Mouse (Mus musculus) thymus, postnatal 10 days (tissue): ENCODE results near the gene Sept10.
A peak's percentile ranks its signal among the peaks of the same experiment; 100 is the strongest.

Experiments
- DNase-seq, 2 experiments: peaks; one replicate each; pipeline ENCODE4 v3.0.0; 2021; ENCODE audit warnings: low spot score in 2 of 2

Sept10 gene

DNA sequence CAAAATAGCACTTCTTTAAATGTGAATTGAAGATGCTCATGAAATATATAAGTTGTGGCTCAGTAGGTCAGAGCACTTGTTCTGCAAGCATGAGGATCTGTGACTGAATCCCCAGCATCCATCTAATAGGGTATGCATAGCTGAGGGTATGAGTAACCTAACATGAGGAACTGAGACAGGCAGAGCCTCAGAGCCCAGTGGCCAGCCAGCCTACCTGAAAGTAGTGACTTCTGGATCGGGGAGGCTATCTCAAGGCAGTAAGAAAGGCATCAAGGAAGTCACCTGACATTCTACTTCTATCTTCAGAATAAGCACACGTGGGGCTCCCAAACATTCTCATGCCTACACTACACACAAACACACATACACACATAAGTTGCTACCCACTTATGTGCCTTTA lies 3.5 kb upstream of the Sept10 start:
- no peak for DNase-seq

DNA sequence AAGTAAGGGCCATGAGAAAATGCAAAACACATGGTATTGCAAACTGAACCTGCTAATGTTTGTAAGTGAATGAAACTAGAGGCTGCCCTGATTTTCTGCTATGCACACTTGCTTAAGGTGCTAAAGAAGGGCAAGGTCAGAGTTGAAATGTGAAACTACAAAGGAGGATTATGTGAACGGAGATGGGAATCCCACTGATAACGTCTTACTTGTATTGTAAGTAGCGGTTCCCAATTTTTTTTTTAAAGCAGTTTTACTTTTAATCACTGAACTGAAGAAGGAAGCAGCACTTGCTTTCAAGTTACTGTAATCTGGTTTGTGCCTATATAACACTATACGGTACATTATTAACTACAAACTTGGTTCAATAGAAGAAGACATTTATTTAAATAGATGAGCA lies 2.2 kb upstream of the Sept10 start:
- DNase-seq, result no peak

DNA sequence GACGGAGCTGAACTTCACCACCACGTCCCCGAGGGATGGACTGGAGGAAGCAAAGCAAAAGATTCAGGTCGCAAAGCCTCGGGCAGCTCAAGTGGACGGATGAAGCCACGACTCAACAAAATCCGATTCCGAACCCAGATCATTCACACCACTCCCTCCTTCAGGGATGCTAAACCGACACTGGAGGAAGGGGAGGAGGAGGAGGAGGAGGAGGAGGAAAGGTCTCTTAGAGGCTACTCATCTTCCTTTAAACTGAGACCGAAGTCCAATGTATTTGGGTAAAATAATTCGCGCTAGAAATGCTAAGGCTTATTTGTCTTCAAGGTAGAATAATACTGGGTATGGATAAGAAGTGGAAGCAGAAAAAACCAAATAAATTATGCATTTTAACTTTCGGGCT lies 1.7 kb upstream of the Sept10 start:
- no peak for DNase-seq

DNA sequence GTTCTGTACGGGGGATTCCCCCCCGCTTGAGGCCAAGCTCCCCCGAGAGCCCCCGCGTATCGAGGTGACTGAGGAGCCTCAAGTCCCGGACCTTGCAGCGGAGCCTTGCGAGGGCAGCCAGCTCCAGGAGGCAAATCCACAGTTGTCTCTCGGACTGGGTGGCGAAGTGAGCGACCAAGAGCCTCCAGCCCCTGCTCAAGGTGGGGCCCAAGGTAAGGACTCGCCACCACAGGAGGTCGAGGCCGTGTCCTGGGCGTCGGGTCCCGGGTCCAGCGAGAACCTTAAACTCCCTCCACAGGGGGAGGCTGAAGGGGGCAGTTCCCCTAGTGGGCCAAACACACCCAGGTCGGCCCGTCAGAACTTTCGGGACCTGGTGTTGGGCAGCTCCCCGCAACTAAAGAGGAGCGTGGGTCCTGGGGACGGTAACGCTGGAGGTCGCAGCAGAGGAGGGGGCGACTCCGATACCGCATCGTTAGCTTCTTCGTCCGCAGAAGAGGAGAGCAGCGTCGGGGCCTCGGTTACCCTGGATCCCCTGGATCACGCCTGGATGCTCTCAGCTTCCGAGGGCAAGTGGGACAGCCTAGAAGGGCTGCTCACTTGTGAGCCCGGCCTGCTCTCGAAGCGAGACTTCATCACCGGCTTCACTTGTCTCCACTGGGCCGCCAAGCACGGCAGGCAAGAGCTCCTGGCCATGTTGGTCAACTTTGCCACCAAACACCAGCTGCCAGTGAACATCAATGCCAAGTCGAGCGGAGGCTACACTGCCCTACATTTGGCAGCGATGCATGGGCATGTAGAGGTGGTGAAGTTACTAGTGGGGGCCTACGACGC lies 839 bp upstream of the Sept10 start:
- peak; percentile 7 to 15 for DNase-seq

DNA sequence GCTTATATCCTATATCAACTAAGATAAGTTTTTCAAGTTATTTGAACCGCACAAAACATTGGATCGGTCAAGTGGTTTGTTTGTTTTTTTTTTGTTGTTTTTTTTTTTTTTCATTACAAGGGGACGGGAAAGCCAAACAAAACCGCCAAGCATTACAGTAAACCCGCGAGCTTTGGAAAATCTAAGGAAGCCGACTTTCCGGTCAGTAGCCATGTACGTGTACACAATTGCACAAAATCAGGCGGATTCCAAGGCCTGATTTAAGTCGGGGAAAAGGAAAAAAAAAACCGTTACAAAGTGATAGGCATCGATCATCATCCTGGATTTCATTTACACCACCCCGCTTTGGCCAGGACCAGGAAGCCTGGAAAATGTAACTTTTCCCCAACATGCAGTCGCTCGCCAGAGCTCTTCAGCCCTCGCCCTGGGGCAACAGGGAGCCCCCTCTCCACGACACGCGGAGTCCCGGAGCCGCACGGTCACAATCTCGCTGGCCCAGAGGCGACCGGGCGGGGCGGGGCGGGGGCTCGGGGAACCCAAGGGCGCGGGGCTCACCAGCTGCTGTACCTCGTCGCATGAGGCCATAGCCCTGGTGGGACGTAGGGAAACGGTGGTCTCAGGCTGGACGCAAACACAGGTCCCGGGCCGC lies 699 bp downstream of the Sept10 start:
- no peak for DNase-seq

DNA sequence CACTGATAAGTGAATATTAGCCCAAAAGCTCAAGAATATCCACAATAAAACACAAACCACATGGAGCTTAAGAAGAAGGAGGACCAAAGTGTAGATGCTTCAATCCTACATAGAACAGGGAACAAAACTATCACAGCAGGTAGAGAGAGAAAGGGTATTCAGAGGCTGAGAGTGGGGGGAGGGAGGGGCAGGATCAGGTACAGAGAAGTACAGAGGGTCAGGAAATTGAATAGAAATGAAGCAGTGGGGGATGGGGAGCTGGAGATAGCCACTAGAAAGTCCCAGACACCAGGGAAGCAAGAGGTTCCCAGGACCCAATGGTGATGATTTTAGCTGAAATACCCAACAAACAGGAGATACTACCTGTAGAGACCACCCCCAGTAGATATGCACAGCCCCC lies 21.6 kb downstream of the Sept10 start:
- no peak for DNase-seq

DNA sequence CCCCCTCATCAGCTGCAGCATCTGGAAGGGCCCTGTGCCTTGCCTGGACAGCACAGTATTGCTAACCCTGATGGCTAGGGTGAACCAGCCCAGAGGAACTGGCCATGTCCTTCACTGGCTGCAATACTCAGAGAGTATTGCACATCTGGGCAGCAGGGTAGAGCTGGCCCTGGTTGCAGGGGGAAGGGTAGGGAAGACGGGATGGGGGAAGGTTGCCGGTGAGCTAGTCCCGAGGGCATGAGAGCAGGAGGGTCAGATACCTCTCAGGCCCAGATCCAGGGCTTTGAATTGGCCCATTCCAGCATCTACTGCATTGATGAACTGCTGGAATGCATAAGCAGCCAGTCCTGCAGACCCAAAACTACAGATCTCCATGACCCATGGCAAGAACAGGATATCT lies 24.9 kb downstream of the Sept10 start:
- no peak for DNase-seq

DNA sequence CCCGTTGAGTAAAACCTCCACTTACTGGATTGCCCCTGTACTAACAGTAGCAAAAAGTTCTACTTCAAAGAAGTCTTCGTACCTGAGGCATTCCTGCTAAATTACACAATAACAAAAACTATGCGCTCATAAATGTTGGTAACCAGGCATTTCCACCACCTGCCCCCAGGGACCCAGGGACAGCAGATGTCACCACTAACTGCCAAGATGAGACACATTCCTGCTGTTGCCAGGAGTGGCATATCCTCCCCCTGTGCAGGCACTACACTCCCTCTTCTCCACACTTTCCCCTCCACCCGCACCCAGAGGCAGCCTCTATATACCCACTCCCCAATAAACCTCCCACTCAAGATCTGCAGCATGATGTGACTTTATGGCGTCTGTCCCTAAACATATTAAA lies 26.8 kb downstream of the Sept10 start:
- no peak for DNase-seq

DNA sequence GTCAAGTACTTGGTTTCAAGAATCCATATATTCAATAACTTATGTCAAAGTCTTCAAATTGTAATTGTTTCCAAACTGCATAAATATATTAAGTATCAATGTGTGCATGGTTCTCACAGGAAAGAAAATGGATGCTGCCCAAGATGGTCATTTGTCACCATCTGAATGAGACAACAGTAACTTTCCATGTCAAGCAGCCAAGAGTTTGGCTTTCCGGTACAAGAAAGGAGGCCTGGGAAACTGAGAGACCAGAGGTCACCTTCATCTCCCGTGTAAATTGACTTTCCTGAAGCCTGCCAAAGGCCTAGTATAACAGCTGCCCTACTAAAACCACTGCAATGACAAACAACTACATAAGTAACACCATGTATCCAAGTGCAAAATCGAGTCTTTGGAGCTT lies 39.3 kb downstream of the Sept10 start:
- DNase-seq, result no peak

DNA sequence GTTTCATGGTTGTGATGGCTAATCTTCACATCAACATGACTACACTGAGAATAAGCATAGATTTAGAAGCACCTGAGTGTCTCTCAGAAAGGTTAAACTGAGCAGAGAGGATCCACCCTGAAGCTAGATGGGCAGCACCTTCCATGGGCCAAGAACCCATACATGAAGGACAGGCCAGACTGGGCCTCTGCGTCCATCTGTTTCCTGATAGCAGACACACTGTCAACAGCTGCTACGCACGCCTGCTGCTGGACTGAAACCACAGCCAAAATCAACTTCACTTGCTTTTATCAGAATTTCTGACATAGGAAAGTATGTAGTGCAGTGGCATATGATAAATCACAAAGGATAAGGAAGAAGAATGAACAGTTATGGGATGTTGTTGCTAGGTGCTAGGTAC lies 42.0 kb downstream of the Sept10 start:
- DNase-seq, result no peak

DNA sequence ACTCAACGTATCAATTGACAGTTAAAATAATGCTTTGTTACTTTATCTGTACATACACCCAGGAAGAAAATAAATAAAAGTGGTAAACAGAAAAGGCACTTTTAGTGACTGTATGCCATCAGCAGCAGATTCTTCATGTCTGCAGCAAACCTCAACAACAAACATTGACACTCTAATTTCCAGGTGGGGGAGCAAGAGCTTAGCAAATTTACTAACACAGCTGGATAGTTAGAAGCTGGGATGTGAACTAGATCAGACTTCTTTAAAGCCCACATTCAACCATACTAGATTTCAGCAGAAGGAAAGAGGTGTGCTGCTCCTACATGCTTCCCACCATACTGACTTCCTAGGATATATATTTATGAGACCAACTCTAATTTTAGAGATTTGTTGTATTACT lies 49.1 kb downstream of the Sept10 start:
- DNase-seq, result no peak

DNA sequence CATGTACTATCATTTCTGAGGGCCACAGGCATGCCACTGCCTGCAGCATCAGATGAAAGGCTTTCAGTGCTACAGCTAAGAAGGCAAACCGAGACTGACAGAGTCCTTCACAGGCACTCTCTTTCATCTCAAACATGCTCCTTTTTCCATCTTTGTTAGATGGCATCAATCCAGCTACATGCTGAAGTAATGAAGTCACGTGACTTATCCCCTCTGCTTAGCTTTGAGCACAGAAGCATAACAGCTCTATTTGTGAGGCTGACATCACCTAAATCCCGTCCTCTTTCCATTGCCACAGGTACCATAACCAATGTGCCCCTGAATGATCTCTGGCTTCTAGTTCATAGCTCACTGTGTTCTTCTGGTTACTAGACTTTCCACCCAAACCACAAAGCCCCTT lies 50.6 kb downstream of the Sept10 start:
- no peak for DNase-seq

DNA sequence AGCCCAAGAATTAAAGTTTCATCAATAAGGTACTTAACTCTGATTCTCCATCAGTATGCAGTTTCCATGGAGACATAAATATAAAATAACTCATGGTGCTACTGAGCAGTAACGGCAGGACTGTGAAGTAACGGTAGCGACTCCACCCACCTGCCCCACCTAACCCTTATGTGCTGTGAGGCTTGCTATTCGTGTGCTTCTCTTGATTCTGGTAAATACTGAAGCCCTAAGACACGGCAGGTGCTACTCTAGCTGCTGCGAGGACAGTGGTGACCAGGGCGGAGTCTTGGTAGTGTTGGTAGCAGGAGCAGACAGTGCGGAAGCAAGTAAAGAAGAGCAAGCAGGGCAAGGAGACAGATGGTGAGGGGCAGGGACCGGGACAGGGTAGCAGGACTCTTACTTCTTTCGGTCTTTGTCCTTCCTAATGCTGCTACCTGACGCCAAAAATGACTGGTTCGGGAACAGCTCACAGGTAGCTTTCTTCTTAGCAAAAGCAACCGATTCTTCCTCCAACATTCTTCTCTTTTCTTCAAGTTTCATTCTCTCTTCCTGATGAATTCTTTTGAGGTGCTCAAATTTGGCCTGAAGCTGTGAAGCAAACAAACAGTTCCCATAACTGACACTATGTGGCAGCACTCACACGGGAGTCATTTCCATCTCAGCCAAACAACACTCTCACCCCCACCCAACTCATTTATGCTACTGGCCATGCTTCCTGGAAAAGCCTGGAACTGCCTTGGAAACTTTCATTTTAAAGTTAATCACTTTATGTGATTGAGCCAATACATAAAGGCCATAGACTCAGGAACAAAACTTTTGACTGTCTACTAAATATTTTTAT lies 55.3 kb downstream of the Sept10 start:
- peak in 1 of 2 experiments; percentile 16 for DNase-seq

DNA sequence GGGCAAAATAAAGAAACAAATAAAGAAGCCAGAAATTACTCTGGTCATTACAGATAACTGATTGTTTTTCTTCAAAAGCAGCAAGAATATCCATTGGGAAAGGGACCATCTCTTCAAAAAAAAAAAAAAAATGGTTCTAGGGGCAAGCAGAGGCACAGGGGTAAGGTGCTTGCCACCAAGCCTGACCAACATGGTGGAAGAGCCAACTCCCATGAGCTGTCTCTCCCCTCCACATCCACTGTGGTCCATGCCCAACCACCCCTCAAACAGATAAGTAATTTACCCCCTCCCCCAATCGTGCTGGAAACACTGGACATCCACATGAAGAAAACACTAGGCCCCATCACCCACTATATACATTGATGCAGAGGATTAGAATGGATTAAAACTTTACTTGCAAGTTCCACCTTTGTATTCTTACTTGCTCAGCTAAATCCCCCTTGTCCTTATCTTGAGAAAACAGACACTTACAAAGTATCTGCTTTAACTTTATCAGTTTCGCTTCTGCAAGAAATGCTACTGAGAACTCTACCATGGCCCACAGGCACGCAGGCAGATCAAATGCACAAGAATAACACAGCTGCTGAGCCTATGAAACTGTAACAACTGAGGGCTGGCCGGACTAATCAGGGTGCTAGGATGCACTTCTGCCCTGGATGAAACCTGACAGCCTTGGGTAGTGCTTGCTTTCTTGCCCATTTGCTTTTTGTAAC lies 59.3 kb downstream of the Sept10 start:
- no peak for DNase-seq

DNA sequence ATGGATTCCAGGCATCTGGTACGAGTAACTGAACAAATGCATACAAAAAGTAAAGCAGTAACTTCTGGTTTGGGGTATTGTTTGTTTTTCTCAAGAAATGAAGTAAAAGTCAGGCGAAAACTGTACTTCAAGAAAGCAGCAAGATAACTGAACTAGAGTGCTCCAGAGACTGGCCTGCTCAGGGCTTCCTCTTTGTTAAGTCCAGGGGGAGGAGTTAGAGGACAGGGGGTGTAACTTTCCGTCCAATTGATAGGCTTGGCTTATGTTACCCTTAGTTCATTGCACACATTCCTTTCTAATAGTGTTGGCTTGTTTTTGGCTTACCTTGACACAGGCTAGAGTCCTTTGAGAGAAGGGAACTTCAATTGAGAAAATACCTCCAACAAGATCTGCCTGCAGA lies 63.0 kb downstream of the Sept10 start:
- DNase-seq, result no peak

DNA sequence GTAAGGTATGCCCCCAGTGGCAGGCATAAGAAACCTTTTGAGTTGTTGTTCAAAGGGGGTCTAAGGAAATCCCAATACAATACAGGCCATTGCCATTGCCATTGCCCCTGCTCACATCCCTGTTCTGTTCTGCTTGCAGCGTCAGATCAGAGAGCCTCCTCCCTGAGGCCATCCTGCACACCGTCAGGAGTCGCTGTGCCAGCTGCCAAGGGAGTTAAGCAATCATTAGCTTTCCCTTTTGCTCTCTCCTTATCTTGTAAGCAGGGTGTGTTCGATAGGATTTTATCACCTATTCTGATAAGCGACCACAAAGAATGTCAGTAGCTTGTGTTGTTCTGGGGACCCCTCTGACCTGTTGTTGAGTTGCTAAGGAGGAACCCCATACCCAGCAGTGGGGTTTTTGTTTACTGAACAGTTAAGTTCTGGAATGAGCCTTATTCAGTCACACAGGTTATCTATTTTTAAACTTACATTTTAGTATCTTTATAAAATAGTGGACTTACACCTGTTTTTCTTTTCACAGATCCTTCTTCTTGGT lies 69.0 kb downstream of the Sept10 start:
- no peak for DNase-seq

DNA sequence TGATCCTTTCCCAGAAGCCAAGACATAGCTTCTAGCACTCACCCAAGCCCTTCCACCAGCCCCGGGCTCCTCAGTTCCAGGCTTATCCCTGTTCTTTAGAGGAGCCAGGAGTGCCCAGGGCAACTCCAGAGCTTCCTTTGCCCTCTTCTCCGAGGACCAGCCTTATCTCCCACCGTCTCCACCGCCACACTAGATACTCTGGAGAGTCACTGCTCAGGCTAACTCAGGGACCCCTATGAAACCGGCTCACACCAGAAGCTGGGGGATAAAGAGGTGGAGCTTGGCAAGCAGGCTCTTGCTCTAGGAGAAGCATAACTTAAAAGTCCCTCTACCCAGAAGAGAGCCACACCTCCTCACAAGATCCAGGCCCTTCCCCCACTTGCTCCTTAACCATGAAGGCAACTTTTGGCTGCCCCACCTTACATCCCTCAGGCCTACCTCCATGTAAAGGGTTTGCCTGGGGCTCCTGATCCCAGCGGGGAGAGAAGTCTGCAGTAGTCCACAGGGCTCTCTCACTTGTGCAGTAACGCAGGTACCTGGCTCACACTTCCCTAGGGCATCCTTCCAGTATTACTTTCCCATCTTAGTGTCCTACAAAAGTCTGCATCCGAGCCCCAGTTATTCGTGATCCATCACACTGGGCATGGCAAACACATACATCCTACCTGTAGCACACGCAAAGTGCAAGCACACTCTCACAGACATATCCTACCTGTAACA lies 70.5 kb downstream of the Sept10 start:
- no peak for DNase-seq

DNA sequence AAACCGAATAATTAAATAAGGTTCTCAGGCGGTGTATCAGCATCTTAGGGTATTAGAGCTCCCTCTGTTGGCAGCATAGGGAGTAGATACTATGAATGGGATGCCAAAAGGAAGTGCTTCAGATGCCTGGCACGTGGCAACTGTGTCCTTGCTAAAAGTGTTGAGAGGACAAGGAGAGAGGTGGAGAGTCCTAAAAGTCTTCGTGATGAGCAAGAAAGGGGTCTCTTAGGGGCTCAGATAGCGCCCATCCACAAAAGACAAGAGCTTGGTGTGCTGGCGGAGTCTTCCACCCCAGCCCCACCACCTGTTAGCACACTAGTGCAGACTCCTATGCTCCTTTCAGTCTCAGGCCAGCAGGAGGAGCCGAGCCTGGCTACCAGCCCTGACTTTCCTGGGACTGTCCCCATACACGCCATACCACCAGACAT lies 71.7 kb downstream of the Sept10 start:
- peak in 1 of 2 experiments; percentile 46 for DNase-seq

DNA sequence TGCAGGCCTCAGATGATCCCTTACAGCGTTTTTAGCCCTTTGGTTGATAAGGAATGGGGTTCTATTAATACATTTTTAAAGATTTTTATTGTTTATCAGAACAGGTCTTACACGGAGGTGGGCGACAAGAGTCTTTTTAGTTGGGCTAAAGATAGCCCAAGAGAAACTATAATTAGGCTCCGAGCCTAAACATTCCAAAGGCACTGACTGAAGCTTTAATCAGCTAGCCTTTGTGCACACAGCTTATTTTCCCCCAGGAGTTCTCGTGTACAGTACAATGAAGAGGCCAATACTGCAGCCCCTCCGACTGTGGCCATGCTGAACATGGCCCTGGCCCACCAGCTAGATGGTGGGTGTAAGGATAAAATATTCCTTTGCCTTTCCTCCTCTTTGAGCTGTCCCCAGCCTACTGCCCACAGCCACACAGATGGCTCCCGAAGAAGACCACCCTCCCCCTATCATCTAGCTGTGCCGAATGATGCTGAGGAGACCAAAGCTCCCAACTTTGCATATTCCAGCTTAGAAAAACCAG lies 88.1 kb downstream of the Sept10 start:
- no peak for DNase-seq

DNA sequence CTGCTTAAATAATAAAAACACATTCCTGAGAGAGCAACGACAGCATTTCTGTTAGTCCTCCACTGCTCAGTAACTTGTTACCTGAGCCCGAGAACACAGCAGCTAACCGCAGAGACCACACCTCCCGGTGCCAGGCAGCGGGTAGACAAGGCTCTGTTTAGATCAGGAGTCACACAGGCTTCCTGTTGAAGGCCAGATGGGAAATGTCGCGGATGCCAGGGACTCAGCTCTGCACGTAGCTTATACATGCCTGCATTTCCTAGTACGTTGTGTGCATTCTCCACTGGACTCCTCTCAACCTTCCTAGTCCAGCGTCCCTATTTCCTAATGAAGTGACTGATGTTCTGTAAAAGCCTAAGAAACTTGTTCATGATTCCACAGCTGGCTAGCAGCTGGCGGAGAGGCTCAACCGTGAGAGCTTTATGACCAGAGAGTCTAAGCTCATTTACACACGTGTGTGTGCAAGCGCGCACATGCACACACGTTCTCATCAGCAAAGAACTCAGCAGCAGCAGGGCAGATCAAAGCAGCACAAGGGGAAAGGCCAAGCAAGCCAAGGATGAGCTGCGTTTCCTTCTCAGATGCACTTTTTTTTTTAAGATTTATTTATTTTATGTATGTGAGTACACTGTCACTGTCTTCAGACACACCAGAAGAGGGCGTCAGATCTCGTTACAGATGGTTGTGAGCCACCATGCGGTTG lies 89.6 kb downstream of the Sept10 start:
- DNase-seq, result peak; percentile 9 to 22
